Mouse (Mus musculus) E14TG2a.4 (cell line): Measurements from ENCODE around the gene B020031M17Rik.
"Not testable (repeated sequence)": the region's sequence is repeated elsewhere in the genome, so short reads cannot be mapped to it uniquely, and the experiment has no call there.

Source experiments
- CTCF ChIP-seq: conservative IDR thresholded peaks from 2 replicates; pipeline ENCODE4 v1.5.1; 2014; ENCODE audit warnings: low read length
- POU5F1 ChIP-seq: IDR thresholded peaks from 2 replicates; pipeline ENCODE4 v1.6.1; 2014; ENCODE audit warnings: low read length, borderline replicate concordance

- not testable (repeated sequence) for TF ChIP-seq CTCF, POU5F1
Observed at GRCm38 (mm10) chr13:119929172-119929571, 21.4 kb downstream of the B020031M17Rik start, which contains the start of gene Gm21761.
